Mouse (Mus musculus) spleen, embryonic (tissue): ENCODE measurements around the gene Macrod1.

ENCODE experiments used
- CTCF ChIA-PET: fragments of 350-600 bp; sonication (Branson Sonifier 250); formaldehyde crosslinking; loops from one replicate; lab custom pipeline; 2022; lab: Charles Lee

Macrod1 gene

DNA sequence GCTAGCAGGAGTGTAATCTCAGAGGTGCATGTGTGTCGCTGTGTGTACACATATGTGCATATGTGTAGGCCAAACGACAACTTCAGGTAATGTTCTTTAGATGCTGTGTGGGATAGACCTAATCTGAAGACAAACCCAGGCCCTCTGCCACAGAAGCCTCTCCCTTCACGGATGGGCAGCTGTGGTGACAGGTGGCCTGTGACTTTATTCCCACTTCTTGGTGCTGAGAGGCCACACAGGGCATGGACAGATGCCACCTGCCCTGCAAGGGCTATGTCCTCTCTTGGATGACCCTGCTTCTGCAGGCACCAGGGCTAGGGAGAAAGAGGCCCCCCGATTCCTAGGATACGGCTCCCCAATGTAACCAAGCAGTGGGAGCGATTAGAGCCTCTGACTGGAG is 54.7 kb downstream of the Macrod1 start:
- CTCF ChIA-PET = no interaction called here

DNA sequence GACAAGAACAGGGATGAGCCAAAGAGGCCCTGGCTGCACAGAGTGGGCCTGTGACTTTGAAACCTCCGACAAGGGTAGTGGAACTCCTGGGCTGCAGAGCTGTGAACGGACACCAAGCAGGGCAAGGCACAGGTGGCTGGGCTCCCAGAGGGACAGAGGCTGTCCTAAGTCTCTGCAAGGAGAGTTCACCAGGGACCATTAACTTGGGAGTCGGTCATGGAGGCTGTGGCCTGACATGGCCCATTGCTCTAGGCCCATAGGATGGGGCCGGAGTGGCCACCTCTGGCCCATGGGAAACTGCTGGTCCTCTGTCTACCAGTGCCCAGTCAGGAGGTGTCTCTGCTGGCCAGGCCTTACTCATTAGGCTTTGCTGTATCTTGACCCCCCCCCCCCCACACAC is 55.1 kb downstream of the Macrod1 start:
- CTCF ChIA-PET = interaction anchor here (0.6 kb wide), 1 partner anchor 15 kb away, joined by 24 read pairs; no protein-coding TSS in a partner anchor

DNA sequence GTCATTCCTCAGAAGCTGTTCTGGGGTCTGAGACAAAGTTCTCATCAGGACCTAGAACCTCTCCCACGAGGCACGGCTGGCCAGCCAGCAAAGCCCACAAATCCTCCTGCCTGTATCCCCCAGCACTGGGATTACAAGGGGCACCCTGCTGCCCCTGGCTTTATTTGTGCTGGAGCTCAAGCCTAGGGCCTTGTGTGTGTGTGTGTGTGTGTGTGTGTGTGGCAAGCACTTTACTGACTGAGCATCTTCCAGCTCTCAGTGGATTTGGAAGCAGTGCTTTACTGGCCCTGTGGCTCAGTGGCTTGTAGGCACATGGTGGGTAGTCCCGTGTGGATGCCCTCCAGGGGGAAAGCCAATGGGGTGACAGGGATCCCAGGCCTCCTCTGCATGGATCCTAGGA is 56.0 kb downstream of the Macrod1 start:
- CTCF ChIA-PET = interaction anchor here (0.6 kb wide), 1 partner anchor 16 kb away, joined by 24 read pairs; no protein-coding TSS in a partner anchor

DNA sequence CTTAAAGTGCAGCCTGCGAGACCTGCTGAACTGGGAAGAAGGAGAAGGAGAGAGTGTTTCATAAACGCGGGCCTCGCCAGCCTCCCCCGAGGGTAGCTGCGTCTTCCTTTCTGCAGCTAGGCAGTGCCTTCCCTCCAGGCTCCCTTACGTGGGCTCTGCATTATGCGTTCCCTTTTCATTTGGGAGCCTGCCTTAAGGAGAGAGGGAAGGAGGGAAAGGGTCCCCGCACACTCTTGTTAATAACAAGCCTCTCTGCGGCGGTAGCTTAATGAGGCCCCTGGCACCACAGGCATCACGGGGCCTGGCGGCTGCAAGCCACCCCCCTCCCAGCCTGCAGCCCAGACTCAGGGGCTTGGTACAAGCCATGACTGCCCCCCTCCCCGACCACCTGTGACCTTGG is 57.0 kb downstream of the Macrod1 start:
- CTCF ChIA-PET = no interaction called here

DNA sequence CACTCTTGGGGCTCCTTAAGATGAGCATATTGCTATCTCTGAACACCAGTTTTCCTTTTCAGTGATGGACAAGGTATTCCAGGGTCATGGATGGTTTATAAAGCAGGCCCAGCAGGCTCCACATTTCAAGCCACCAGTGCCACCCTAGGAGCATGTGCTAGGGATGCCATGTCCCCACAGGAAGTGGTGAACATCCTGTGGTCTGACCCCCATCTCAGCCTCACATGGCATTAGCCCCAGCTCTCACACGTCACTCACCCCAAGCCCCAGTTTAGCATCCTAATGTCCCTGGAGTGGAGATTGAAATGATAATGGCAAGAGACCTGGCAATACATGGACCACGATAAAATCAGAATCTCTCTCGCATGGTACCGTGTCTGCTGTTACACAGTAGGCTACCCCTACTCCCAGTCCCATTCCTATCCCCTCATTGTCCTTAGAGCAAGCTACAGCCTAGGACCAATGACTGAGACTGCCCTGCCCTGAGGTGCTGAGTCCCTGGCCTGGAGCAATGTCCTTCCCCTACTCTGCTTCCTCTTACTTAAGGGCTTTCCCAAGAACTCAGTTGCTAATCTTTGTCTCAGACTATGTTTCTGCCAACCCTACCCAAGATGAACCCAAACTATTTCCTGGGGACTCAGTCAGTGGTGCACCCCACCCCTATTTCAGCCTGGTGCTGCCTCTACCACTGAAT is 59.6 kb downstream of the Macrod1 start:
- CTCF ChIA-PET = no interaction called here

DNA sequence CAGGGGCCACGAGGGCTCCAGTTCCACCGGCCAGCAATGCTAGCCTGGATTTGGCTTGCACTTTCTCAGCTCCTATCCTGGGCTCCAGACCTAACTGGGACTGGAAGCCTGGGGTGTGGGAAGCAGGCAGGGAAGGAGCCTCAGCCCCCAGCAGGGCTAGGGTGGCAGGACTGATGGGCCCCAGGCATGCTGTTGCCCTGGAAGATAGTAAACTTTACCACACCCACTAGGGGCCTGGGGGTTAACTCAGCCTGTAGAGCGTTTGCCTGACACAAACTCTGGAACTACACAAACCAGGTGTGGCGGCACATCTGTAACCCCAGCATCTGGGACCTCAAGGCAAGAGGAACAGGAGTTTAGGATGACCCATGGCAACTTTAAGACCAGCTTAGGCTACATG is 60.5 kb downstream of the Macrod1 start:
- CTCF ChIA-PET = no interaction called here

DNA sequence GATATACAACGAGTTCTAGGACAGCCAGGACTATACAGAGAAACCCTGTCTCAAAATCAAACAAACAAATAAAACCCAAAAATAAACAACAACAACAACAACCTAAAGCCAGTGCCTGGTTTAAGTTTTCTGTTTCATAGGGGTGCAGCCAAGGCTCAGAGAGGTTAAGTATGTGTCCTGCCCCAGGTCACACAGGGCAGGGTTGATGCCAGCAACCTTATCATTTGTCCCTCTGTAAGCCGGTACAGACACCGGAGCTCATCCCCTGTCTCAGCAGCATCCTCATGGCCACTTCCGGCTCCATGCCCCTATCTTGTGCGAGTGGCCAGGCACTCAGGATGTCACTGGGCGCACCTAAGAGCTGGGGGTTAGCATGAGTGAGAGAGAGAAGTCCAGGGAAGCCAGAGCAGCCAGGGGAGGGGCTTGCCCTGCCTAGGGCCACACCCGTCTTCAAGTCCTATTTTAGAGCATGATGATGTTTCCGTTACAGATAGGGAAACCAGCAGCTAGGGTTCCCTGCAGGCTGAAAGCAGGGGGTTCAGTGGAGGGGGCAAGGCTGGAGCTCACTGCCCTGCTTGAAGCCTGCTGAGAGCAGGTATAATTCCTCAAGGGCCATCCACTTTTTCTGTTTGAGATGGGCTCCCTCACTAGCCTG is 61.2 kb downstream of the Macrod1 start:
- CTCF ChIA-PET = interaction anchor here (0.7 kb wide), 1 partner anchor 441 kb away, joined by 3 read pairs; no protein-coding TSS in a partner anchor

DNA sequence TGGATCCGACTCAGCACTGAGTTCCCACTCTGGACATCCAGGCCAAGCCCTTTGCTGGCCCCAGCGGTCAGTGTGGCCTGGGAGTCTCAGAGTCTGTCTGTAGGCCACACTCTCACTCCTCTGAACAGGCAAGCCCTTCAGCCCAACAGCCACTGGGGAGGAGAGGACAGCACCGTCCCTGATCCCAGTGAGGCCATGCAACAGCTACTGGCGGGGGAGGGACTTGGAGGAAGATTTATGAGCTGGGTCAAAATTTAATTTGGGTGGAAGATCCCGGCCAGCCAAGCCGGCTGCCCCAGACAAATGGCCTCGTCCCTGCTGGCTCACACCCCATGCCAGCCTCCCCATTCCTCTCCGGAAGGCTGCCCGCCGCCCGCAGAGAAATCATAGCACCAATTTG is 64.6 kb downstream of the Macrod1 start:
- CTCF ChIA-PET = no interaction called here

DNA sequence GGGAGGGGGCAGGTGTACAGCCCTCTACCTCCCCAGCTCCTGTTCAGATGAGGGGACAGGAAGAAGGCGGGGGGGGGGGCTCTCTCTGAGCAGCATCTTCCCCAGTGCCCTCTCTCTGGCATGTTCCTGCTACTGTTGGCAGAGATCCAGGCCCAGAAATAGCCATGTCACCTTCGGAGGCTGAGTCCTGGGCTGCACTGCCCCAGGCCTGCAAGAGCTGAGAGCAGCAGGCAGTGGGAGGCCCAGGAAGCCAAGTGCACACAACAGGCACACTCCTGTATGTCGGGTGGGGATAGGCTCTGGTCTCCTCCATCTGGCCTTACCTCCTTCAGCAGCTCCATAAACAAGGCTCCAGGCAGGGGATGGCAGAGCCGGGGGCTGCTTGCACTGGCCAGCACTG is 65.7 kb downstream of the Macrod1 start:
- CTCF ChIA-PET = no interaction called here

DNA sequence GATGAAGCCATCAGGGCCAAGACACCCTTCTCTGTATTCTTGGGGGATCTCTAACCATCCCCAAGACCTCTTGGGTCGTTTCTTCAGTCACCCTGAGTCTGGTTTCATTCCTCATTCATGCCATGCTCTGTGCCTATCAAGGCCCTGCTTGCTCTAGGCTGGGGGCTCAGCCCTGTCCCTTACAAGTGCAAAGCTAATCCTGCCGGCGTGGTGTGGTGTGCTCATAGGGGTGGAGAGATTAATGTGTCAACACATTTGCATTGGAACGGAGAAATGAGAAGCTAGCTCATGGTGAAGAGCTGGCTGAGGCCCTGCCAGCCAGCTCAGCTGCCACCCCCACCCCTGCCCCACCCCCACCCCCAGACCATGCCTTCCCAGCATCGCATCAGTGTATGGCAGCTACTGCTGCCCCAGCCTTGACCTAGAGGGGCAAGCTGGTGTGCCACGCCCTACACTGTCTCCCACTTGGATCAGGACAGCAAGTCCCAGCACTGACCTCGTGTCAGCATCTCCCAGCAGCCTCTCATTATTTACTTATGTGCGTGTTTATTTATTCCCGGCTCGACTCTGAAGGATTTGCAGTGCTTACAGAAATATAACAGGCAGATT is 66.2 kb downstream of the Macrod1 start:
- CTCF ChIA-PET = no interaction called here

DNA sequence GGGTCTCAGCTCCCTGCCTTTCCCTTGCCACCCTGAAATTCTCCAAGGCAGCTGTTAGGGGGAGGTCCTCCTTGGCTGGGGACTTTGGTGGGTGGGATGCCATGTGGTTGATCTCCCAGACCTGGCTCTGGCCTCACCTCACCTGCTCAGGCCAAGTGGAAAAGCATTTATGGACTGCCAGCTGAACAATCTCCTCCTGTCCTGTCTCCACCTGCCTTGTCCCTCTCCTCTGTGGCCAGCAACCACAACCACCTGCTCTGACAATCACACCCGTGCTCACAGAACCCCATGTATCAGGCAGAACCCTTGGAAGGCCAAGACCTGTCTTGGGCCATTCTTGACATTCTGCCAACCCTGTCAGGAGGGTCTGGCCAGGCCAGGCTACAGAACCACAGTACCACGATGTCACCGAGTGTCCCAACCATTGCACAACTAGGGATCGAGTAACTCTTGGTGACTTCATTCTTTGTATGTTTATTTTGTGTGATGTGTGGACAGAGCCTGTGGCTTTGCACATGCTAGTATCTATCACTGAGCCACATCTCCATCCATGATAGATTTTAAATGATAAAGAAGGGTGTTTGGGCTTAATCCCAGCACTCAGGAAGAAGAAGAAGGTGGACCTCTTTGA is 69.0 kb downstream of the Macrod1 start:
- CTCF ChIA-PET = no interaction called here

DNA sequence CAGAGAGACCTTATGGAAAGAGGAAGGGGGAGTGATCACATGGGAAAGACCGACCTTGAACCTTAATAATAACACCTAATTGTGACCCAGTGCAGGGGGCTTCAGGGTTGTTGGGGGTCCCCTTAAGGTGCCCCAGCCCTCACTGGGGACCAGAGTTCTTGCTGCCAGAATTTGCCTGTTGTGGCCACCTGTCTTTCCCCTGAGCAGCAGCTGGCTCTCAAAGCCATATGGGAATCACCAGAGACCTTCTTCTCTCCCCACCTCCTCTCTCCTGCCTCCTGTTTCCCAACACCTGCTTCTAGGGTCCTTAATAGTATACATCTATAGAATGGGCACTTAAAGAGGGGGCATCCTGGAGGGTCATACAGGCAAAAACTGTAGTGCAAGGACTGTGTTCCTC is 69.6 kb downstream of the Macrod1 start:
- CTCF ChIA-PET = no interaction called here

DNA sequence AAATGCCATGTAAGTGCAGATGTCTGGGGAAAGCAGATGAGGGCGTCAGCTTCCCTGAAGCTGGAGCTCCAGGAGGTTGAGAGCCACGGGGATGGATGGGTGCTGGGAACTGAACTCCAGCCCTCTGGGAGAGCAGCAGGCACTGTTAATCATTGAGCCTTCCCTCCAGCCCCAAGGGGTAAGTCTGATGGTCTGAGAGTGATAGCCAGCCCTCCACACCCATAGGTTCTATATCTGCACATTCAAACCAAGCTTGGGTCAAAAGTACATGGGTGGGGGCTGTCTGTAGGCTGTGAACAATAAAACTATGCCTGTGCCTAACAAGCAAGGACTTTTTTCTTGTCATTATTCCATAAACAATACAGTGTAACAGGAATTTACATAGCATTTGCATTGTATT is 70.3 kb downstream of the Macrod1 start:
- CTCF ChIA-PET = no interaction called here

DNA sequence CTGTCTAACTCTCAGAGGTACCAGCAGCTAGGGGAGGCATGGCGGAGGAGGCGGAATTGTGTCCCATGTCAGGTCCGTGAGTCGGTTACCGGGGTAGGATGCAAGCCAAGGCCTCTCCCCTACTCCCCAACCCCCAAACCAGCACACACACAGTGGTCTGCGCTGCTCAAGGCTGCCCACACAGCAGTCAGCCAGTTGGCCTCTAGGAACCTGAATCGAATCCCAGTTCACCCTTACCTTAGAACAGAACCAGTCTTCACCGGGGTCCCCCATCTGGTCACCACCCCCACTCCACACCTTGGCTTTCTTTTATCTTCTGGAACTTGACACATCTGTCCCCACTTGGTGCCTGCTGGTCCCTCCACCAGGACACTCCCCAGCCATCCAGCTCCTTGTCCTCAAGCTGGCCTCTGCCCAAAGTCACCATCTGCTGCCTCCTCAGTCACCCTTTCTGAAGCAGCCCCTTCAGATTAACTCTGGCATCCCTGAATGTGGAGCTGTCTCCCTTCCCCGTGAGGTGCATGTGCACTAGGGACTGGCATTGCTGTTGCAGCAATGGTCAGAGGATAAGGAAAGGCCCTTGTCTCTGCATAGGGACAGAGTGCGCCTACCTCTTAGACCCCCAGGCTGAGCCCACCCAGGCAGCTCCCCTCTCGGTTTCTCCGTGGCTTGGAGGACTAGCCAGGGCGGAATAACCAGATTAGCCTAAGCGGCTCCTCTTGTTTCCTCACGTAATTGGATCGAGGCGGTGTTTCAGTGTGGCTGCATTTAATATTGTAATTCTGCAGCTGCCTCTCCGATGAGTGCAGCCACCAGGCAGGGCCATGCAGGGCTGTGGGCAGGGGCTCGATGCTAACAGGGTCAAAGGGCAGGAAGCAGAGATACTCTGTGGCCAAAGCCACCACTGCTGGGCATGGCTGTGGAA is 72.2 kb downstream of the Macrod1 start:
- CTCF ChIA-PET = no interaction called here

DNA sequence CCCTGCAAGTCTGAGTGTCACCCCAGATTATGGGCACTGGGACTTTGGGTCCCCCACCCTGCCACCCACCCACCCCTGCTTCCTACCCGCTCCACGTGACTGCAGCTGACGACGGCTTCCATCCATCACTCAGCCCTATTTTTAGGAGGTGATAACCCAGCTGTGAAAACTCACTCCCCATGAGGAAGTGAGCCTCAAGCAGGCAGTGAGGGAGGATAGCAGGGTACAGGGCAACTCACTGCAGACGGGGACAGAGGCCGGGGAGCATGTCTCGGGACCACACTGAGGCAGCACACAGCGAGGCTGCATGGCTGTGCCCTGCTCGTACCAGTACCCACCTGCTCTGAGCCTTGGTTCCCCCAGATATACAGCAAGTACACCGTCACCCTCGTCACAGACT is 73.7 kb downstream of the Macrod1 start:
- CTCF ChIA-PET = no interaction called here

DNA sequence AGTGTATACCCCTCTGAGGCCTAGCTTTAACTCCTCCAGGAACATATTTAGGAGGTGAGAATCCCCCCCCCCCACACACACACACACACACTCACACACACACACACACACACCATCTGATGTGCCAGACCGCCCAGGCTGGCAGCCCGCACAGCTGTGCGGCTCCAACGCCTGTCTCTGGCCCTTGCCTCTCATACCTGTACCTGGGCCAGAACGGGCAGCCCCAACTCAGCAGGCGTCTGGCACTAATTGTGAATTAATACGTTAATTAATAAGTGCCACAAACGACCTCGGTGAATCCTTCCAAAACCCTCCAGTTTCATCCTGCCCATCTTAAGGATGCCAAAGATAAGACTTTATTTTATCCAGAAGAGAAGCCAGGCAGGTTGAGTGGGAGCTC is 76.8 kb downstream of the Macrod1 start:
- CTCF ChIA-PET = interaction anchor here (0.6 kb wide), 1 partner anchor 12 kb away, joined by 10 read pairs; no protein-coding TSS in a partner anchor

DNA sequence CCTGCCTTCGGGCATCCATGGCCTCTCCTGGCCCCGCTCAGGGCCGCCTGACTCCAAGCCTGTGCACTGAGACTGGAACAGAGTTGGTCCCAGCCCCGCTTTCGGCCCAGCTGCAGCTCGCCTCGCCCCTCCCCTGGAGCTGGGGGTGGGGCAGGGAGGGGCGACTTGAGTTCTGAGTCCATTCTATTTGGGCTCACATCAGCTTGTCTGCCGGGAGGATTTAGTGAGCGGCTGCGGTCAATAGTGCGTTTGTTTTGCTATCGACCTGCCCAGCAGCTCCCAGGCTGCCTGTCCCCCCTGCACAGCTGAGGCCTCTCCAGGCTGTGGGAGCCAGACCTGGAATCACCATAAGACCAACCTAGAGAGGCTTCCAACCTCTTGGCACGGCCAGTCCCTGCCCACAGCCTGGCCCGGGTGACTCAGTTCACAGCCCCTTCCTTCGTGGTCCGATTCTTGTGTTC is 78.1 kb downstream of the Macrod1 start:
- CTCF ChIA-PET = interaction anchor here (1.0 kb wide), 1 partner anchor 35 kb away, joined by 4 read pairs; no protein-coding TSS in a partner anchor

DNA sequence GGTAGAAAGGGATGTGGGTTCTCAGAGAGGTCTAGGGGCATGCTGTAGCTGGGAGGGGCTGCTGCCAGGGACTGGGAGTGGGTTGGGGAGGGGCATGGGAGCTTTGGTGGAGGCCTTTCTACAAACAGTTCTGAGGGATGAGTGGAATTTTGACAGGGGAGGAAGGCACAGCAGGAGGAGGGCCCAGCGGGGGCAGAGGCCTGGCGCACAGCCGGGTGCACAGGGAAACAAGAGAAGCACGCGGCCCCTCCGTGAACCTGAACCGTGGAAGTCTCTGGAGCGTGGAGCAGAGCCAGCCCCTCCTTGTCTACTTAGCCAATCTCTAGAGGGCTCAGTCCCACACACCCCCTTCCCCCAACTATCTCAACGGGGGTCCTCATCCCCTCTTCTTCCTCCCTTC is 78.9 kb downstream of the Macrod1 start:
- CTCF ChIA-PET = no interaction called here

DNA sequence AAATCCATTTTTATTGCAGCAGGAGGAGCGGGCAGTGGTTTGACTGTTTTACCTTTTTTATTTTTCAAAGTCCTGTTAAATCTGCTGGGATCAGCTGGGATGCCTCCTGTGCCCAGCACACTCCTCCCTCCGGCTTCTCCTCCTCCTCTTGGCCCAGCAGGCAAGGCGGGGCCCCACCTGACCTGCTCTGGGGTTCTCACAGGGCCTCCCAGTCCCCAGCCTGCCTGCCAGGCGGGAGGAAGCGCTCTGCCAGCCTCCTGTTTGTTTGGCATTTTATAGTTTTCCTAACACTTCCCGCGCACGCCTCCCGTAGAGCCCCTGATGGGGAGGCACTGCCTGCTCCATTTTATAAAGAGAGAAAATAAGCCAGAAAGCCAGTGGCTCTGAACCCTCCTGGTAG is 79.4 kb downstream of the Macrod1 start:
- CTCF ChIA-PET = no interaction called here

DNA sequence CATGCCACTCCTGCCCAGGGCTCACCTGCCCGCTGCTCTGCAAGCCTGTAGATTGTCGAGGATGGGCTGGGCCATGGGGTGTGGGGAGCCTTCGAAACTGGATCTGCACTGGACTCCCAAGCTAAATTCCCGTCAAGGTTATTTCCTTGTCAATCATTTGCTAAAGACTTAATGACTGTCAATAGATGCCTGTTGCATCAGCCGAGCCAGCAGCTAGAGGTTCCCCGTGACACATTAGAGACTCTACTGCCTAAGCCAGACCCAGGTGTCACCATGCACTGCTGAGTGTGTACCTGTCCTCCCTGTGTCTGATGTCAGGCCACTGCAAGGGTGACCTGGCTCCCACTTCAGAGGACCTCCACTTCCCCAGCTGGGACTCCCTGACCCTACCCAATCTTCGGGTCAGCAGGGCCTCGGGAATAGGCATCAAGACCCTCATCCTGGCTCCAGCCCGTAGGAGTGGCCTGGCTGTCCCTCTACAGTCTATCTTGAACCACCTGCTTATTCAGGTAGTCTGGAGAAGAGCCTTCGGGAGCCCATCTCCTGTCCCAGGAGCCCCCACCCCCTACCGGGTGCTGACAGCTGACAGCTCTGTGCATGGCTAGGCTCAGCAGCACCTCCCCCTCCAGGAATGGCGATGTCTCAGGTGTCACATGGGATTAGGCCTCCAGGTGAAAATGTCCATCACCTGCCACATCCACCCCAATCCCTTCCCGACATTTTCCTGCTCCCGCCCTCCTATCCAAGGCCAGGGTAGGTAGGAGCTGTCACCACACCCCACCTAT is 80.3 kb downstream of the Macrod1 start:
- CTCF ChIA-PET = no interaction called here
